Mouse (Mus musculus) intestine, postnatal 0 days (tissue): ENCODE data around the gene Wfikkn2. TPM values are rescaled to one million over a fixed set of nuclear protein-coding genes. Genes with fewer than 3 reads are reported as not detected.
"Not testable (repeated sequence)": the region's sequence is repeated elsewhere in the genome, so short reads cannot be mapped to it uniquely, and the experiment has no call there.

ENCODE experiments used
- ATAC-seq: fragments of 200-750 bp; cut with Nextera tagmentation; 2 replicates; pipeline ENCODE4 v1.8.0; 2017; ENCODE audit warnings: mild to moderate bottlenecking, moderate TSS enrichment, moderate library complexity
- H3K27ac ChIP-seq: fragments of 300-500 bp; sonication (generic); 2 replicates; pipeline ENCODE4 v1.5.1; 2014; ENCODE audit warnings: mild to moderate bottlenecking, low read depth, low read length, moderate library complexity
- H3K27me3 ChIP-seq: fragments of 300-500 bp; sonication (generic); replicated peaks from 2 replicates; pipeline ENCODE4 v1.6.1; 2014; ENCODE audit warnings: low read length, mixed read lengths; ENCODE audit not compliant: control insufficient read depth, insufficient read depth
- H3K36me3 ChIP-seq: fragments of 300-500 bp; sonication (generic); 2 replicates; pipeline ENCODE4 v1.6.1; 2014; ENCODE audit warnings: mild to moderate bottlenecking, moderate library complexity; ENCODE audit not compliant: control insufficient read depth, insufficient read depth
- H3K4me1 ChIP-seq: fragments of 300-500 bp; sonication (generic); replicated peaks from 2 replicates; pipeline ENCODE4 v1.6.1; 2014; ENCODE audit warnings: antibody characterized with exemption, low read length, mixed read lengths; ENCODE audit not compliant: control insufficient read depth, insufficient read depth
- H3K4me2 ChIP-seq: fragments of 300-500 bp; sonication (generic); replicated peaks from 2 replicates; pipeline ENCODE4 v1.6.1; 2014; ENCODE audit warnings: low read depth, mild to moderate bottlenecking, moderate library complexity
- H3K4me3 ChIP-seq: fragments of 300-500 bp; sonication (generic); 2 replicates; pipeline ENCODE4 v1.5.1; 2014; ENCODE audit warnings: low read depth, low read length
- H3K9ac ChIP-seq: fragments of 300-500 bp; sonication (generic); 2 replicates; pipeline ENCODE4 v1.6.1; 2014; ENCODE audit warnings: mild to moderate bottlenecking, low read depth, low read length
- H3K9me3 ChIP-seq: fragments of 300-500 bp; sonication (generic); 2 replicates; pipeline ENCODE4 v1.6.1; 2016; ENCODE audit warnings: mixed run types; ENCODE audit not compliant: control insufficient read depth
- CTCF ChIP-seq: sonication (generic); IDR thresholded peaks from 2 replicates; pipeline ENCODE4 v1.5.1; 2016; ENCODE audit warnings: low read depth, mild to moderate bottlenecking, control low read depth, antibody characterized with exemption, moderate library complexity
- WGBS: fragments of 180-500 bp; shearing (Covaris S2); extraction: QIAGEN DNeasy Blood & Tissue Kit; methylation state at CpG from one replicate; pipeline ENCODE4 v1.1.7; 2014; 5-methylcytosine and 5-hydroxymethylcytosine counted together
- polyA plus RNA-seq: library from polyadenylated mRNA; unstranded; fragments of >200 nt; fragmentation: Nextera tagmentation; extraction: Ambion mirVana; gene quantifications from 2 replicates; pipeline ENCODE4 v1.2.1, GENCODE M21; 2015

The Wfikkn2 gene
- polyA plus RNA-seq, 1 experiment from 2014 or later, result 0.66 TPM

DNA sequence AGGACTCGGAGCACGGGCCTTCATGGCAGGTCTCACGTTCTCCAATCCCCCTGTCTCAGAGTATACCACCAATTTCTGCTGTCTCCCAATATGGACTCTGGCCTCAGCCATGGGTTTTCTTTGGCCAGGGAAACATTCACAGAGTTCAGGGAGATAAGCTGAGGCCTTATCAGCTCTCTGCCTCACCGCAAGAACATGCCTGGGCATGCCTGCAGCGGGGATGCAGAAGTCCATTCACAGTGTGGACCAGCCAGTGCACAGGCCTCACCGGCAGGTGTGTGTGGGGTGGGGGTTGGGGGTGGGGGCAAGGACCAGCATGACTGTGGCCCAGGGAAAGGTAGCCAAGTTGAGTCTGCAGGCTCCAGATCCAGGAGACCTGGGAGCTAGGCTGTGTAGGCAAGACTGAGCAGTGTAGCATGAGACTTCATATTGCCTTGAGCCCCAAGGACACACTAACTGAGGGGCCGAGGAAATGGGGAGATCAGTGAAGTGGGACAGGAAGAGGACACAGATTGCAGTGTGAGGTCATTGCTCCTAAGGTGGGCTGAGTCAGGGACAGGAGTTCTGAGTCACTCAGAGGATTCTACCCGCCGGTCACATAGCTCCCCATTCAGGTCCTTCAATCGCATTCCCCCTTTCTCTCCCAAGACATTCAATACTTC, 28.5 kb upstream of the Wfikkn2 start:
- peak; percentile 79 for ATAC-seq
- H3K9ac ChIP-seq, result peak overlapping the region; percentile 4; the same call in 1 of the 2 replicates
- 49% methylated on average over 10 of the region's 10 CpGs for WGBS
- H3K4me2 ChIP-seq, result no peak overlapping the region
- no peak for TF ChIP-seq CTCF
- peak overlapping the region; percentile 94 for H3K27ac ChIP-seq
- no peaks in the 10 kb centered on the region for H3K36me3 ChIP-seq
- H3K4me3 ChIP-seq, result no peak overlapping the region
- H3K4me1 ChIP-seq, result 0 out of 2 replicates have a peak, but pooled peaks cover 7% of the 10 kb centered on the region
- H3K9me3 ChIP-seq, result no peaks in the 10 kb centered on the region
- no peaks in the 10 kb centered on the region for H3K27me3 ChIP-seq

DNA sequence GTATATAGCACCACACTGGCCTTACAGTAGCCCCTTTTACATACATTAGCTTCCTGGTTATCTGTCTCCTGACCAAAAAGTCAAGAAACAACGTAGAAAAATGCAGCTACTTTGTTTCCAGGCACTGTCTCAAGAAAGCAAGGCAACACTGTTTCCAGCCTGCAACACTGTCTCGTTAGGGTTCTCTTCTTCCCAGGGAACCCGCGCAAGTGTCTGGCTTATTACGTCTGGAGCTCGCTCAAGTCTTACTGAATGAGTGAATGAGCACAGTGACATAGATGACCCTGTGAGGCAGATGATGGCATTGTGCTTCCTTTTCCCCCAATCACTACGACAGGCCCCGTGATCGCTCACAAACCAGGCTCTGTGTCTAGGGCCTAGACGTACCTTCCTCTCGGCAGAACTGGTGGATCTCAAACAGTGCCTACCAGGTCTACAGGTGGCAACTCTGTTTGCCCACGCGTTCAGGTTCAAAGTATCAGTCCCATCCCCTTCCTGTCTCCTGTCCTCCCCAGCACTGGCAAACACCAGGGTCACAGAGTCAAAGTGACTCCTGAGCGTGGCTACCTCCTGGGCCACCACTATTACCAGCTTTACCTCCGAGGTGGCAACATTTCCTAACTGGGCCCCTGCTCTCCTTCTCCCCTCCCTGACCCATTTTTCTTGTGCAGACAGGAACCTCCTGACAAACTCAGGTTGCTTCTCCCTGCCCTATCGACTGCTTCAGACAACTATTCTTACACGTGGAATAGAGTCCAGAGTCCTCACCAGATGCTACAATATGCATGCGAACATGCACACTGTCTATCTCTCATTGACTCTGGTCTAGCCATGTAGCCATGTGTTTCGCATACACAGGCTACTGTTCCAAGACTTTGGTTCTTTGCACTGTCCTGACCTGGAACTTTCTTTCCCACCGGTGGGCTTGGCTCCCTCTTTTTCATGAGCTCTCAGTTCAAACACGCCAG, 27.4 kb upstream of the Wfikkn2 start:
- H3K4me2 ChIP-seq, result no peak overlapping the region
- H3K9me3 ChIP-seq, result no peaks in the 10 kb centered on the region
- no peak for TF ChIP-seq CTCF
- no peak overlapping the region for H3K4me3 ChIP-seq
- WGBS, result 67% methylated on average over 21 of the region's 21 CpGs
- no peak overlapping the region for H3K9ac ChIP-seq
- H3K27ac ChIP-seq, result peak overlapping the region; percentile 94
- H3K36me3 ChIP-seq, result no peaks in the 10 kb centered on the region
- 0 out of 2 replicates have a peak, but pooled peaks cover 7% of the 10 kb centered on the region for H3K4me1 ChIP-seq
- no peaks in the 10 kb centered on the region for H3K27me3 ChIP-seq
- peak; percentile 64 for ATAC-seq

DNA sequence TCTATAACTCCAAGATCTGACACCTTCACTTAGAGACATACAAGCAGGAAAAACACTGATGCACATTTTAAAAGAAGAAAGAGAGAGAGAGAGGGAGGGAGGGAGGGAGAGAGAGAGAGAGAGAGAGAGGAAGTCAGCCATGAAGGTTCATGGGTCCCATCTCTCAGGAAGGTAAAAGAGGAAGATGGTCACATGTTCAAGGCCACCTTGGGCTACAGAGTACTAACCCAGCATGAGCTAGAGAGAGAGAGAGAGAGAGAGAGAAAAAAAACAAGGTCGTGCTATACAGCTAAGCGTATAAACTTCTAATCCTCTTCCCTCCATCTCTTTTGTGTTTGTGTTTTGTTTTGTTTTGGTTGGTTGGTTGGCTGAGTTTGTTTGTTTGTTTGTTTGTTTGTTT, 25.2 kb upstream of the Wfikkn2 start:
- 93% methylated on average over 2 of the region's 2 CpGs for WGBS

DNA sequence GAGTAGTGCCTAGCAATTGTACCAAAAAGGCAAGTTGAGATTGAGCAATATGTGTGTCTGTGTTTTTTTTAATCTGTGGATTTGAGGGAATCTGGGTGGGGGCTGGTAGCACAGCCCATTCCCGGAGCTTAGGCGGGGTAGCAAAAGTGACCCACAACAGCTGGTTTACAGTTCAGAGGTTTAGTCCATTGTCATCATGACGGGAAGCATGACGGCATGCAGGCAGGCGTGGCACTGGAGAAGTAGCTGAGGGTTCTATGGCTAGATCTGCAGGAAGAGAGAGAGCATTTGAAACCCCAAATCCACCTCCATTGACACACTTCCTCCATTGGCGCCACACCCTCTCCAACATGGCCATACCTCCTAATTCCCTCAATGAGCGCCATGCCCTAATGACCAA, 24.1 kb upstream of the Wfikkn2 start:
- H3K4me1 ChIP-seq, result 0 out of 2 replicates have a peak, but pooled peaks cover 3% of the 10 kb centered on the region
- H3K4me3 ChIP-seq, result no peak overlapping the region
- H3K9ac ChIP-seq, result no peak overlapping the region
- H3K9me3 ChIP-seq, result no peaks in the 10 kb centered on the region
- no peaks in the 10 kb centered on the region for H3K27me3 ChIP-seq
- no peak for ATAC-seq
- H3K4me2 ChIP-seq, result no peak overlapping the region
- no peak overlapping the region for H3K27ac ChIP-seq
- TF ChIP-seq CTCF, result no peak
- H3K36me3 ChIP-seq, result no peaks in the 10 kb centered on the region
- WGBS, result 85% methylated on average over 7 of the region's 7 CpGs

More for the DNA sequence above, 25.2 kb upstream of the Wfikkn2 start:
- H3K9ac ChIP-seq, result no peak overlapping the region
- no peak overlapping the region for H3K4me3 ChIP-seq
- ATAC-seq, result no peak
- H3K27me3 ChIP-seq, result no peaks in the 10 kb centered on the region
- H3K36me3 ChIP-seq, result no peaks in the 10 kb centered on the region
- no peak overlapping the region for H3K27ac ChIP-seq
- H3K4me2 ChIP-seq, result no peak overlapping the region
- H3K9me3 ChIP-seq, result no peaks in the 10 kb centered on the region
- TF ChIP-seq CTCF, result no peak
- 0 out of 2 replicates have a peak, but pooled peaks cover 3% of the 10 kb centered on the region for H3K4me1 ChIP-seq

DNA sequence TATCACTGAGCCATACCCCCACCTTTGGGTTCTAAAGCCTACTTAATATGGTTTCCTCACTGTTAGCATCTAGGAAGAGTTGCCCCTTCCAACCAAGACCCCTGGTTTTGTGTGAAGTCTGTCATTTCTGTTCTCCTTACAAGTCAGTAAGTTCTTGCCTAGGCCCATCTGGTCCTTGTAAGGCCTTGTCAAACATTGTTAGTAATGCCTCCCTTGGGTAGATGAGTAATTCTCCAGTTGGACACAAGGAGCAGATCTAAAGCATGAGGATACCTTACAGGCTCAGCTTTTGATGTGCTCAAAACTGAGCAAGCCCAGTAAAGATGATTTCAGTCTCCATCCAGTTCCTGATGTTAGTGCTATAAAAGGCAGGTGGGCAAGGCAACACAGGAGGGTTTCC, 23.0 kb upstream of the Wfikkn2 start:
- no peak overlapping the region for H3K4me2 ChIP-seq
- no peak overlapping the region for H3K4me3 ChIP-seq
- TF ChIP-seq CTCF, result no peak
- no peak for ATAC-seq
- H3K9ac ChIP-seq, result no peak overlapping the region
- no peaks in the 10 kb centered on the region for H3K9me3 ChIP-seq
- H3K36me3 ChIP-seq, result no peaks in the 10 kb centered on the region
- H3K27ac ChIP-seq, result no peak overlapping the region
- H3K27me3 ChIP-seq, result no peaks in the 10 kb centered on the region
- H3K4me1 ChIP-seq, result 0 out of 2 replicates have a peak, but pooled peaks cover 3% of the 10 kb centered on the region

DNA sequence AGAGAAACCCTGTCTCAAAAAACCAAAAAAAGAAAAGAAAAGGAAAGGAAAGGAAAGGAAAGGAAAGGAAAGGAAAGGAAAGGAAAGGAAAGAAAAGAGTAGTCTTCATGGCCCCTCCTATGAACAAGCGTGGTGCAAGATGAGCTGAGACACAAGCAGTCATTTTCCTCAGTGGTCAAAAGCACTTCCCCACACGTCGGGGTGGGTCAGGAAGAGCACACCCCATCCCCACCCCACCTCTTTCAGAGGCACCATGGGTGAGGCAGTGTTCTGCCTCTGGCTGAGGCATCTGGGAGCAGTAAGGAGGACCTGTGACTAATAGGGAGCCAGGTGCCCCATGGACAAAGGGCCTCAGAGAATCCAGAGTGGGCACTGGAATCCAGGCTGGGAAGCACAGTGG, 20.4 kb upstream of the Wfikkn2 start:
- not testable (repeated sequence) for ATAC-seq

More for the DNA sequence above, 20.4 kb upstream of the Wfikkn2 start:
- 67% methylated on average over 3 of the region's 3 CpGs for WGBS
- H3K36me3 ChIP-seq, H3K4me1 ChIP-seq, H3K27ac ChIP-seq, H3K9ac ChIP-seq, H3K4me2 ChIP-seq, H3K27me3 ChIP-seq, H3K4me3 ChIP-seq, H3K9me3 ChIP-seq: not testable (repeated sequence)
